Mouse (Mus musculus) midbrain, postnatal 0 days (tissue): ENCODE data around the gene Lama1. TPM values are rescaled to one million over a fixed set of nuclear protein-coding genes. Genes with fewer than 3 reads are reported as not detected.

Source experiments
- ATAC-seq: fragments of 200-750 bp; cut with Nextera tagmentation; 2 replicates; pipeline ENCODE4 v1.8.0; 2017; ENCODE audit warnings: moderate number of reproducible peaks, mild to moderate bottlenecking, moderate TSS enrichment, moderate library complexity; ENCODE audit not compliant: low FRiP score
- DNase-seq: peaks from one replicate; pipeline ENCODE4 v3.0.0-alpha.2; 2015; ENCODE audit warnings: low spot score
- H3K27ac ChIP-seq: fragments of 300-500 bp; sonication (generic); 2 replicates; pipeline ENCODE4 v1.5.1; 2014; ENCODE audit warnings: low read depth, mild to moderate bottlenecking, low read length, mixed read lengths
- H3K27me3 ChIP-seq: fragments of 300-500 bp; sonication (generic); 2 replicates; pipeline ENCODE4 v1.6.1; 2014; ENCODE audit warnings: low read length, control low read depth, mixed read lengths; ENCODE audit not compliant: insufficient read depth
- H3K36me3 ChIP-seq: fragments of 300-500 bp; sonication (generic); 2 replicates; pipeline ENCODE4 v1.6.1; 2014; ENCODE audit warnings: low read length, control low read depth, mixed read lengths; ENCODE audit not compliant: insufficient read depth
- H3K4me1 ChIP-seq: fragments of 300-500 bp; sonication (generic); 2 replicates; pipeline ENCODE4 v1.6.1; 2014; ENCODE audit warnings: mild to moderate bottlenecking, control low read depth, antibody characterized with exemption, low read length, mixed read lengths; ENCODE audit not compliant: insufficient read depth
- H3K4me2 ChIP-seq: fragments of 300-500 bp; sonication (generic); 2 replicates; pipeline ENCODE4 v1.6.1; 2014; ENCODE audit warnings: low read depth, mild to moderate bottlenecking, low read length, mixed read lengths; ENCODE audit not compliant: poor library complexity, severe bottlenecking
- H3K4me3 ChIP-seq: fragments of 300-500 bp; sonication (generic); 2 replicates; pipeline ENCODE4 v1.5.1; 2014; ENCODE audit warnings: low read depth, mild to moderate bottlenecking, low read length, moderate library complexity
- H3K9ac ChIP-seq: fragments of 300-500 bp; sonication (generic); replicated peaks from 2 replicates; pipeline ENCODE4 v1.6.1; 2014; ENCODE audit warnings: mild to moderate bottlenecking, low read length, moderate library complexity, mixed read lengths; ENCODE audit not compliant: poor library complexity, severe bottlenecking
- H3K9me3 ChIP-seq: fragments of 300-500 bp; sonication (generic); 2 replicates; pipeline ENCODE4 v1.6.1; 2016; ENCODE audit warnings: low read length, control low read depth
- CTCF ChIP-seq: IDR thresholded peaks from 2 replicates; pipeline ENCODE4 v1.5.1; 2016; ENCODE audit warnings: antibody characterized with exemption, mild to moderate bottlenecking
- WGBS: fragments of 180-500 bp; shearing (Covaris S2); extraction: QIAGEN DNeasy Blood & Tissue Kit; methylation state at CpG from one replicate; pipeline ENCODE4 v1.1.7; 2014; 5-methylcytosine and 5-hydroxymethylcytosine counted together
- polyA plus RNA-seq: library from polyadenylated mRNA; unstranded; fragments of >200 nt; fragmentation: Nextera tagmentation; extraction: Ambion mirVana; gene quantifications from 2 replicates; pipeline ENCODE4 v1.2.1, GENCODE M21; 2015
- total RNA-seq: library from RNA; depleted of rRNA; stranded (reverse); fragments of >200 nt; gene quantifications from 2 replicates; pipeline ENCODE4 v1.2.3, GENCODE M21; 2014; rRNA removed

Lama1 gene
- 19.0 and 22.1 TPM in 2 replicates for total RNA-seq
- 3.8 and 3.9 TPM in 2 replicates for polyA plus RNA-seq

DNA sequence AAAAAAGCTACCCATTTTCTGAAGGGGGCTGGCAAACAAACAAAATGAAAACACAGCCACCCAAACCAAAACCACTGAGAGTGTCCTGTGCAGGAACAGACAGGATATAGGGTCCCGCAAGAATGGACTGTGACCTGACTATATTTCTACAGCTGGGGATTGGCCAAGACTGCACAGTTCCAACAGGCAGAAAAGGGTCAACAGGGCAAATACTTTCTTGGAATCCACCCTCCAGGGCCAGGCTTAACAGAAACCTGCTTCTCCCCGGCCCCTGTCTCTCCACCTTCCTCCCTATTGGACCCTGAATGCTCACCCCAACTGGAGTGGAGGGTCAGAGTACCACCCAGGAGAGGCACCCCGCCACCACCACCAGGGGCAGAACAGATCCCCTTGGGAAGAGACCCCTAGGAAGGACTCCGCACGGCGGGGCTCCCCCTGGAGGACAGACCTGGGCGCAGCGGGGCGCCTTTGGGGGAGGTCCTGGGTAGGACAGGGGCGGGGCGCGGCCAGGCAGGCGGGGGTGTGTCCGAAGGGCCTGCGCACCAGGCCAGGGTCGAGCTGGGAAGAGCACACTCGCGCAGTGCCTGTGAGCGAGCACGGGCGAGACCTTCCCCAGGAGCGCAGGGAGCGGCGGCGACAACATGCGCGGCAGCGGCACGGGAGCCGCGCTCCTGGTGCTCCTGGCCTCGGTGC lies at the start of gene Lama1:
TSS of gene Lama1 (plus strand) at position 566 of the 693 bp plus-strand sequence.
- DNase-seq (peak; percentile 70), ATAC-seq (peak; percentile 91)
- no peaks in the 10 kb centered on the region for H3K9me3 ChIP-seq
- H3K4me2 ChIP-seq: peak within 1 kb of the TSS; percentile 97
- H3K27ac ChIP-seq: 0 out of 2 replicates have a peak within 1 kb of the TSS, but pooled peaks have one; percentile 18
- H3K4me3 ChIP-seq: peak within 1 kb of the TSS; percentile 78
- peak; percentile 85 for TF ChIP-seq CTCF
- H3K27me3 ChIP-seq: no peaks in the 10 kb centered on the region
- WGBS: 2% methylated on average over 31 of the region's 32 CpGs
- no peaks in the 10 kb centered on the region for H3K36me3 ChIP-seq
- peaks cover 5% of the 10 kb centered on the region; the same call in 1 of the 2 replicates for H3K4me1 ChIP-seq
- peak within 1 kb of the TSS; percentile 70 for H3K9ac ChIP-seq

DNA sequence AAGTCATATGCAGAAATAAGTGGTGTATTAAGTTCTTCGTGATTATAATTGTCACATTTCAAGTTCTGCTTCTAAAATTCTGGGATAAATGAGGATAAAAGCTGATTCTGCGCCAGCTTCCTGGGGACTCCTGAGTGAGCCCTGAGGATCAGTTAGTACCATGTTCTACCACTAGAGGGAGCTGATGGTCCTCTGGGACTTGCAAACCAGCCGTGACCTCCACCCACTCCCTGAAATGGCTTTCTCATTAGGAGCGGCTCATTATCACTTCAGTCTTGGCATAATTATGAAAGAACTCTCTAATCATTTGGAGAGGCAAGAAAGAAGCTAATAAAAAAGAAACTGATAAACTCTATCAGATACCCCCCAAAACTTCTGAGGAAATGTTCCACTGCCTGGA lies 45.6 kb upstream of the Lama1 start:
- 11% methylated on average over 4 of the region's 4 CpGs for WGBS
- ATAC-seq (no peak), DNase-seq (peak; percentile 74)
- H3K27me3 ChIP-seq: no peaks in the 10 kb centered on the region
- no peak overlapping the region for H3K27ac ChIP-seq
- no peaks in the 10 kb centered on the region for H3K36me3 ChIP-seq
- peak; percentile 80 for TF ChIP-seq CTCF
- H3K4me2 ChIP-seq: no peak overlapping the region
- no peak overlapping the region for H3K4me3 ChIP-seq
- H3K9me3 ChIP-seq: no peaks in the 10 kb centered on the region
- no peaks in the 10 kb centered on the region for H3K4me1 ChIP-seq
- no peak overlapping the region for H3K9ac ChIP-seq

DNA sequence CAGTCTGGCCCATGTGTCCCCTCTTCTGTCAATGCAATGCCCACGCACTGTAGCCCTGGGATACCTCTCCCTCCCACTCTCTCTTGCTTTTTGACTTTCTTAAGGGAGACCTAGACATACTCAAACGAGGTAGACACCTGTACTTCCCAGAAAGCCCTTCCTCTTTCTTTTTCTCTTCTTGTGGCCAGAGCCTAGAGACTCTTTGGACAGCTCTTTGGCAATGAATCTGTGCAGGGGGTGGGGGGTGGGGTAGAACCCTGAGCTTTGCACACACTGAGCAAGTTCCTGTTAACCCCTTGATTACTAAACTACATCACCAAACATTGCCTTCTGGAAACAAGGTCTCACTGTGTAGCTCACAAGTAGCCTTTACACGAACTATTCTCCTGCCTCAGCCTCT lies 32.8 kb upstream of the Lama1 start:
- ATAC-seq (no peak), DNase-seq (no peak)
- H3K9ac ChIP-seq: no peak overlapping the region
- no peak overlapping the region for H3K4me2 ChIP-seq
- WGBS: 79% methylated on average over 3 of the region's 3 CpGs
- H3K36me3 ChIP-seq: no peaks in the 10 kb centered on the region
- no peaks in the 10 kb centered on the region for H3K4me1 ChIP-seq
- H3K9me3 ChIP-seq: no peaks in the 10 kb centered on the region
- H3K27me3 ChIP-seq: no peaks in the 10 kb centered on the region
- H3K27ac ChIP-seq: no peak overlapping the region
- no peak for TF ChIP-seq CTCF
- H3K4me3 ChIP-seq: no peak overlapping the region

DNA sequence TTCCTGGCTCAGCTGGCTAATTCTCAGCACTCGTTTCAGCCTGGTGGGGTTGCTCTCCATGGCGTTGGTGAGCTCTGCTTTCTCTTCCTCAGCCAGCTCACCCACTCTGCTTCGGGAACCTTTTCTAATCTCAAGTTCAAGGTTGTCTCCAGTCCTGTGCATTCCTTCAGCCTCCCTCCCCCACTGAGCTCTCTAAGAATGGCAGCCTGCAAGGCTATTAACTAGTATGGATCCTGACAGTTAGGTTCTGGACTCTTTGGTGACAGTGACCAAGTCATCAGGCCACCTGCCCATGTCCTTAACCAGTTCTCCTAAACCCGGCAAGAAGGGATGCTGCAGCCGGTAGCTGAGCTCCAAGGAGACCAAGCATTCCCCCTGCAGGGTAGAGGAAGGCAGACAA lies 30.1 kb upstream of the Lama1 start:
- WGBS: 68% methylated on average over 5 of the region's 5 CpGs
- H3K4me1 ChIP-seq: no peaks in the 10 kb centered on the region
- DNase-seq (no peak), ATAC-seq (no peak)
- no peaks in the 10 kb centered on the region for H3K9me3 ChIP-seq
- no peak overlapping the region for H3K4me2 ChIP-seq
- H3K27ac ChIP-seq: no peak overlapping the region
- H3K27me3 ChIP-seq: no peaks in the 10 kb centered on the region
- H3K4me3 ChIP-seq: no peak overlapping the region
- H3K36me3 ChIP-seq: no peaks in the 10 kb centered on the region
- no peak overlapping the region for H3K9ac ChIP-seq
- TF ChIP-seq CTCF: no peak

DNA sequence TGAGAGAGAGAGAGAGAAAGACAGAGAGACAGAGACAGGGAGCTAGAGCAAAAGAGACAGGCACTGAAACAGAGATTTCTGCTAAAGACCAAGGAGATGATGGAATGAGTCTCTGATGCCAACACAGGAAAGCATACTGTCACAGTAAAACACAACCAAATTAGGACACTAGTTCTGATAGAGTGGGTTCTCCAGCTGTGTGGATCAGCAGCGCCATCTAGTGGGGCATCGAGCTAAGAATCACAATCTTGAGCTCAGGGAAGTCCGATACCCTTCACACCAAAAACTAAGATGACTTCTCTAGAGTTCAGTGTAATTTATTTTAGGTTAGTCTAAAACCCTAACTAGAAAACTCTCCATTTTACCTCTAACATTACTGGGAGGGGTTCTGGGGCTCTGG lies 29.1 kb upstream of the Lama1 start:
- WGBS: 13% methylated on average over 3 of the region's 3 CpGs
- ATAC-seq (no peak), DNase-seq (peak; percentile 87)
- Histone ChIP-seq H3K4me1 (no peaks in the 10 kb centered on the region), H3K27me3 (no peaks in the 10 kb centered on the region), H3K9ac (no peak overlapping the region), H3K4me3 (no peak overlapping the region), H3K36me3 (no peaks in the 10 kb centered on the region), H3K27ac (no peak overlapping the region), H3K9me3 (no peaks in the 10 kb centered on the region), H3K4me2 (no peak overlapping the region)
- peak; percentile 97 for TF ChIP-seq CTCF

DNA sequence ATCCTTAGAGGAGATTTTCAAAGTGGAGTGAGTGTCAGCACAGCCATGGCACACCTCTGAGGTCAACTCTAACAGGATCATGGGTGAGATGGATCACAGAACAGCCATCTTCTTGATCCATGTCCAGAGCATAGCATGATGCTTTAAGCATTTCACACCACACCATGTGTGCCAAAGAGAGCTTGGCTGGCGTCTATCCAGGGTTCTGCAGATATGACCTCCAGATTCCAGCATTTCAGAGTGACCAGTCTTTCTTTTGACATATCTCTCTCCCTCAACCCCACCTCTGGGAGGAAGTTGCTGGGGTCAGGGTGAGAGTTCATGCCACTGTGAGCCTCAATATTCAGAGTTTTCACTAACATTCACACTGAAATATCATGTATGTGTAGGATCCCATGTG lies 18.5 kb upstream of the Lama1 start:
- WGBS: 100% methylated on average over 1 of the region's 1 CpGs
- DNase-seq: no peak

More for the DNA sequence above, 18.5 kb upstream of the Lama1 start:
- Histone ChIP-seq H3K4me3 (no peak overlapping the region), H3K36me3 (no peaks in the 10 kb centered on the region), H3K4me2 (no peak overlapping the region), H3K9me3 (no peaks in the 10 kb centered on the region), H3K4me1 (no peaks in the 10 kb centered on the region), H3K27ac (no peak overlapping the region), H3K27me3 (no peaks in the 10 kb centered on the region), H3K9ac (no peak overlapping the region)
- TF ChIP-seq CTCF: no peak
- no peak for ATAC-seq
